Mouse (Mus musculus): ENCODE results near the gene D230025D16Rik. TPM values are rescaled to one million over a fixed set of nuclear protein-coding genes. Genes with fewer than 3 reads are reported as not detected.
A peak's percentile ranks its signal among the peaks of the same experiment; 100 is the strongest.

Gene D230025D16Rik
- polyA plus RNA-seq, 1 experiment from 2014 or later = 24.9 TPM

GRCm38 (mm10) chr8:105295895-105296573 is 71.1 kb downstream of the D230025D16Rik start, which contains the start of gene Exoc3l:
Gene Exoc3l (minus strand): TSS chr8:105296101.
- H3K9me3 ChIP-seq (replicated peaks) = no peaks in the 10 kb centered on the region
- H3K4me2 ChIP-seq (replicated peaks) = peak within 1 kb of the TSS; percentile 85
- peak within 1 kb of the TSS; percentile 79 for H3K27ac ChIP-seq (replicated peaks)
- peaks cover 16% of the 10 kb centered on the region for H3K36me3 ChIP-seq
- no peaks in the 10 kb centered on the region for H3K27me3 ChIP-seq
- peak within 1 kb of the TSS; percentile 99 for H3K4me3 ChIP-seq (replicated peaks)
- 60% methylated on average over 11 of the region's 11 CpGs for WGBS
- peaks cover 18% of the 10 kb centered on the region for H3K4me1 ChIP-seq
- peak within 1 kb of the TSS; percentile 91; the same call in 1 of the 2 replicates for H3K9ac ChIP-seq
- no peak for ATAC-seq (ENCODE audit: insufficient number of reproducible peaks, low FRiP score, low TSS enrichment, low read depth)

GRCm38 (mm10) chr8:105297511-105298192 is 72.7 kb downstream of the D230025D16Rik start, which contains the start of gene E2f4:
Gene E2f4 (plus strand): TSS chr8:105297663.
- Histone ChIP-seq H3K27me3 (no peaks in the 10 kb centered on the region), H3K36me3 (peaks cover 31% of the 10 kb centered on the region), H3K4me3 (replicated peaks) (peak within 1 kb of the TSS; percentile 99), H3K4me1 (peaks cover 18% of the 10 kb centered on the region), H3K27ac (replicated peaks) (peak within 1 kb of the TSS; percentile 79), H3K9me3 (replicated peaks) (no peaks in the 10 kb centered on the region), H3K9ac (peak within 1 kb of the TSS; percentile 91), H3K4me2 (replicated peaks) (peak within 1 kb of the TSS; percentile 85)
- under 1% methylated on average over 58 of the region's 58 CpGs for WGBS
- peak; percentile 84 for ATAC-seq (ENCODE audit: insufficient number of reproducible peaks, low FRiP score, low TSS enrichment, low read depth)

GRCm38 (mm10) chr8:105298351-105299252 is 73.7 kb downstream of the D230025D16Rik start:
- no peak overlapping the region for H3K27ac ChIP-seq (replicated peaks)
- H3K9me3 ChIP-seq (replicated peaks) = no peaks in the 10 kb centered on the region
- no peaks in the 10 kb centered on the region for H3K27me3 ChIP-seq
- peak overlapping the region; percentile 85 for H3K4me2 ChIP-seq (replicated peaks)
- peaks cover 40% of the 10 kb centered on the region for H3K36me3 ChIP-seq
- H3K9ac ChIP-seq = peak overlapping the region; percentile 91
- peak overlapping the region; percentile 99 for H3K4me3 ChIP-seq (replicated peaks)
- 50% methylated on average over 18 of the region's 18 CpGs for WGBS
- no peak for ATAC-seq (ENCODE audit: insufficient number of reproducible peaks, low FRiP score, low TSS enrichment, low read depth)
- peaks cover 18% of the 10 kb centered on the region for H3K4me1 ChIP-seq

DNA sequence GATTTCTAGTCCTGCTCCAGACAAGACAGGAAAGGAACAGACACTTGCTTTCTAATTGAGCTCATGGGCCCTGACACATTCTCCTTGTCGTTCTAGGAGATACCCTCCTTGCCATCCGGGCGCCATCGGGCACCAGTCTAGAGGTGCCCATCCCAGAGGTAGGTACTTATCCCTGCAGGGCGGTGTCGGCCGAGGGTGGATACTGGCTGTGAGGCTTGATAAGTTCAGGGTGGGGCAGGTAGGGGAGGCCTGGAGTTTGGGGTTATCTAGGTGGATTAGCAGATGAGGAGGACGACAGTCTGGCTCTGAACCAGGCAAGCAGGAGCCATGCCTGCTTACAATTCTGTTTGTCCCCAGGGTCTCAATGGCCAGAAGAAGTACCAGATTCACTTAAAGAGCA is 75.0 kb downstream of the D230025D16Rik start:
- H3K9ac ChIP-seq = no peak overlapping the region
- no peak overlapping the region for H3K4me2 ChIP-seq (replicated peaks)
- no peak overlapping the region for H3K27ac ChIP-seq (replicated peaks)
- ATAC-seq (ENCODE audit: insufficient number of reproducible peaks, low FRiP score, low TSS enrichment, low read depth) = no peak
- H3K4me3 ChIP-seq (replicated peaks) = no peak overlapping the region
- no peaks in the 10 kb centered on the region for H3K27me3 ChIP-seq
- H3K4me1 ChIP-seq = peaks cover 29% of the 10 kb centered on the region
- H3K36me3 ChIP-seq = peaks cover 50% of the 10 kb centered on the region
- no peaks in the 10 kb centered on the region for H3K9me3 ChIP-seq (replicated peaks)
- 91% methylated on average over 8 of the region's 8 CpGs for WGBS

Other genes with a start within 250 kb of the D230025D16Rik start
- not detected in 2 replicates for gene Ces2h, start 224.3 kb upstream of the D230025D16Rik start, polyA plus RNA-seq (2015; fragmentation: Nextera tagmentation; extraction: Ambion mirVana)
- not detected in 2 replicates for gene Ces3a, start 176.5 kb upstream of the D230025D16Rik start, polyA plus RNA-seq (2015; fragmentation: Nextera tagmentation; extraction: Ambion mirVana)
- gene Ces3b, start 141.4 kb upstream of the D230025D16Rik start, polyA plus RNA-seq (2015; fragmentation: Nextera tagmentation; extraction: Ambion mirVana) = not detected in 2 replicates
- not detected in 2 replicates for gene Ces4a, start 93.3 kb upstream of the D230025D16Rik start, polyA plus RNA-seq (2015; fragmentation: Nextera tagmentation; extraction: Ambion mirVana)
- 79.1 and 81.6 TPM in 2 replicates for gene Cbfb, start 54.5 kb upstream of the D230025D16Rik start, polyA plus RNA-seq (2015; fragmentation: Nextera tagmentation; extraction: Ambion mirVana)
- 45.5 and 49.2 TPM in 2 replicates for gene B3gnt9, start 30.0 kb downstream of the D230025D16Rik start, polyA plus RNA-seq (2015; fragmentation: Nextera tagmentation; extraction: Ambion mirVana)
- 27.4 and 28.8 TPM in 2 replicates for gene Tradd, start 39.5 kb downstream of the D230025D16Rik start, polyA plus RNA-seq (2015; fragmentation: Nextera tagmentation; extraction: Ambion mirVana)
- 3.3 and 4.0 TPM in 2 replicates for gene Fbxl8, start 39.5 kb downstream of the D230025D16Rik start, polyA plus RNA-seq (2015; fragmentation: Nextera tagmentation; extraction: Ambion mirVana)
- gene Hsf4, start 44.7 kb downstream of the D230025D16Rik start, polyA plus RNA-seq (2015; fragmentation: Nextera tagmentation; extraction: Ambion mirVana) = 0.13 and 0.33 TPM in 2 replicates
- 3.6 and 4.4 TPM in 2 replicates for gene Nol3, start 51.0 kb downstream of the D230025D16Rik start, polyA plus RNA-seq (2015; fragmentation: Nextera tagmentation; extraction: Ambion mirVana)
- gene 4931428F04Rik, start 64.7 kb downstream of the D230025D16Rik start, polyA plus RNA-seq (2015; fragmentation: Nextera tagmentation; extraction: Ambion mirVana) = 12.1 and 14.5 TPM in 2 replicates
- 10.2 and 11.0 TPM in 2 replicates for gene Exoc3l, start 71.0 kb downstream of the D230025D16Rik start, polyA plus RNA-seq (2015; fragmentation: Nextera tagmentation; extraction: Ambion mirVana)
- gene E2f4, start 72.5 kb downstream of the D230025D16Rik start, polyA plus RNA-seq (2015; fragmentation: Nextera tagmentation; extraction: Ambion mirVana) = 67.9 and 79.6 TPM in 2 replicates
- gene Elmo3, start 80.5 kb downstream of the D230025D16Rik start, polyA plus RNA-seq (2015; fragmentation: Nextera tagmentation; extraction: Ambion mirVana) = 9.9 and 11.4 TPM in 2 replicates
- gene Lrrc29, start 101.1 kb downstream of the D230025D16Rik start, polyA plus RNA-seq (2015; fragmentation: Nextera tagmentation; extraction: Ambion mirVana) = 1.6 and 2.0 TPM in 2 replicates
- 131 TPM in 2 replicates for gene Tmem208, start 101.2 kb downstream of the D230025D16Rik start, polyA plus RNA-seq (2015; fragmentation: Nextera tagmentation; extraction: Ambion mirVana)
- 2.0 and 2.6 TPM in 2 replicates for gene Fhod1, start 122.8 kb downstream of the D230025D16Rik start, polyA plus RNA-seq (2015; fragmentation: Nextera tagmentation; extraction: Ambion mirVana)
- gene Slc9a5, start 123.7 kb downstream of the D230025D16Rik start, polyA plus RNA-seq (2015; fragmentation: Nextera tagmentation; extraction: Ambion mirVana) = 2.6 and 3.4 TPM in 2 replicates
- 0.25 and 0.45 TPM in 2 replicates for gene Plekhg4, start 148.1 kb downstream of the D230025D16Rik start, polyA plus RNA-seq (2015; fragmentation: Nextera tagmentation; extraction: Ambion mirVana)
- 0.05 TPM in 1 of 2 replicates, not detected in the other for gene Kctd19, start 188.4 kb downstream of the D230025D16Rik start, polyA plus RNA-seq (2015; fragmentation: Nextera tagmentation; extraction: Ambion mirVana)
- 1.1 and 2.6 TPM in 2 replicates for gene Lrrc36, start 188.4 kb downstream of the D230025D16Rik start, polyA plus RNA-seq (2015; fragmentation: Nextera tagmentation; extraction: Ambion mirVana)
- 157 and 180 TPM in 2 replicates for gene Tppp3, start 246.4 kb downstream of the D230025D16Rik start, polyA plus RNA-seq (2015; fragmentation: Nextera tagmentation; extraction: Ambion mirVana)